Mouse (Mus musculus): ENCODE data around the gene March8.

The March8 gene

DNA sequence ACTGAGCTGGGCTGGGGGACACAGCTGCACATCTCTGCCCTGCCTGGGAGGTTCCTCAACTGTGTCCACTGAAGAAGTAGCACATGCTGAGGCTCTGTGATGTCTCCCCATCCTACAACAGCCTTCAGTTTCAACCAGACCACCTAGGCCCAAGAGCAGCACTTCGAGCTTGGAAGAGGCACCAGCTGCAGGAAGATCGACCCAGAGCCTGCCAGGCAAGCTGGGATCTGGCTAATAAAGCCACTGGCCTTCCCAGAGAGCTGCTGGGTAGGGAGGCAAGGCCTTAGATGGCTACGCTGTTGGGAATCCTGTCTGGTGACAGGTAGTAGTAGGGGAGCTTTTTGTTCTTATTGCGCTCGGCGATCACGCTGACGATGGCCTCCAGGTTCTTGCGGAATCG lies 72.6 kb downstream of the March8 start:
- no peak for DNase-seq (ENCODE audit: low read depth)

DNA sequence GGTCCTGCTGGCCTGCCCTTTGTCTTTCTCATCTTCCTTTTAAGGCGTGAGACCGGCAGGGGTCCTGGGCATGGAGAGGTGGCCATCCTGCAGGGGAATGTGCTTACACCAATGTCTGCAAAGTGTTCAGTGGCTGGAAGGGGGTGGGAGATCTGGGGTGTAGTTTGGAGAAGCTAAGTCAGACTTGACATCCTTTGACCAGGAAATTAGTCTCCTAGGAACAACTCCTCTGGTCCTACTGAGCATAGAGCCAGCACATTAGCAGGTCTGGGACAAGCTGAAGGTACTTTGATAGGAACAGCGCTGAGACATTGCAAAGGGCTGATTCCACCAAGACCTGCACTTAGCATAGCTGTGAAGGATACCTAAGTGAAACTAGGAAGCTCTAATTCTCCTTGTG lies 73.9 kb downstream of the March8 start:
- no peak for DNase-seq (ENCODE audit: low read depth)

DNA sequence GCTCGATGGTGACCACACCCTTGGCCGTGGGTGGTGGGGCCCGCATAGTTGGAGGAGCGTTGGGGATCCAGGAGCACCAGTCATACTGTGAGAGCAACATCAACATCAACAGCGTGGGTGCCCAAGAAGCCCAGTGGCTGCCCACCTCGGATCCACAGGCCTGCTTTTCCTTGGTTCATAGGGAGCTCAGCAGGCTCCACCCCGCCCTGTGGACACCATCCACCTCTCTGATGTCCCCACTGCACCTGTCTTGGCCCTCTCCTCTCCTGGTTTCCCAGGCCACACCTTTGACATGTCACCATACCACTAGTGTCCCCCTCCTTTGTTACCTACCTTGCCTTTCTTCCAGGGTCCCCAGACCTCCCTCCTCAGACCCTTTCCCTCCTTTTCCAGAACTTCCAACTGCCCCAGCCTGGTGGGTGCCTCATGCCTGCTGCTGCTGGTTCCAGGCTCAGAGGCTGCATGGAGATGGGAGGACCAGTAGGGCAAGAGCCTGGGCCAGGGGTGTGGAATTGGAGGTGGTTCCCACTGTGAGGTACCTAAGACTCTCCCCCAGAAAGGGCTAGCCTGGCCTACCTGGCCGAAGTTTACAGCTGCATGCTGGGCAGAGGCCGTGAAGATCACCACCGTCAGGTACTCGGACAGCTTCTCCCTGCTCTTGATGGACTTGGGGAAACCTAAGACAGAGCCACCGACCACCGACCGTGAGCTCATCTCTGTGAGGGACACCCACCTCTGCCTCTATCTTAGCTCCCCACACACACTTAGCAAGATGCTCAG lies 74.9 kb downstream of the March8 start:
- no peak for DNase-seq (ENCODE audit: low read depth)

DNA sequence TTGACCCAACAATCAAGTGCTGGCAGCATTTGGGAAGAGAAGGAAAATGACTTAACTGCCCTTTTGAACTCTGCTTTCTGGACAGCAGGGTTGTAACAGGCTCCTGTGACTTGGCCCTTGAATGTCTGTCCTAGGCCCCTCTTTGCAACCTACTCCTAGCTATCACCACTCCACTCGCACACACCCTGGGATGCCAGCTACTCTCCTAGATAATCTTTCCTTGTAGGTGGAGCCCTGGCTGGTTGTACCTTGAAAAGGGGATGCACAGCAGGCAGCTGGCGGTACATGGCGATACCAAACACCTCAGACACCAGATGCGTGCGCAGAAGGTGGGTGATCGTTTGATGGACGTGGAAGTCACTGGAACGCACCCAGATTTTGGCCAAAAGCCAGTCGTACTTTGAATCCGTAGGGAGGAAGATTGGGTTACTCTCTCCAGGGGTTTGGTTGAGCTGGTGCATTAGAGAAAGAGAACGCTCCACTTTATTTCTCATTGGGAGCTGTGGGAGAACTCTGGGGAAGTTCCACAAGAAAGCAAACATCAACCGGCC lies 77.4 kb downstream of the March8 start:
- DNase-seq (ENCODE audit: low read depth), result no peak

DNA sequence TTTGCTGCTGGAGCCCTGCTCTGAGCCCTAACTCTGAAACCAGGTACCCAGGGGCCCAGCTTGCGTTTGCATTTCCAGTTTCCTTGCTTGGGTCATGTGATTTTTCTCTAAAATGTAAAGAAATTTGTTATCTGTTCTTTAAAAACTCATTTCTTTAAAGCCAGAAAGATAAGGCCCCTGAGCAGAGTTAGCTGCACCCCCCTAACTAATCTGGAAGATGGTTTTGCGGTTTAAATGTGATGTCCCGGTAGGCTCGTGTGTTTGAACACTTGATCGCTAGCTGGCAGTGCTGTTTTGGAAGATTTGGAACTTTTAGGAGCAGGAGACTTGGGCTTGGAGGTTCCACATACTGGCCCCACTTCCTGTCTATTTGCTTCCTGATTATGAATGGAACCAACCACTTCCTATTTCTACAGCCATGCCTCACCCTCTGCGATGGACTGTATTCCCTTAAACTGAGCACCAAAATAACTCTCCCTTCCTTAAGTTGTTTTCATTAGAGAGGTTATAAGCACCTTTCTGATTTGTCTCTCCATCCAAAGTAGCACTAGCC lies 78.3 kb downstream of the March8 start:
- DNase-seq (ENCODE audit: low read depth), result no peak

DNA sequence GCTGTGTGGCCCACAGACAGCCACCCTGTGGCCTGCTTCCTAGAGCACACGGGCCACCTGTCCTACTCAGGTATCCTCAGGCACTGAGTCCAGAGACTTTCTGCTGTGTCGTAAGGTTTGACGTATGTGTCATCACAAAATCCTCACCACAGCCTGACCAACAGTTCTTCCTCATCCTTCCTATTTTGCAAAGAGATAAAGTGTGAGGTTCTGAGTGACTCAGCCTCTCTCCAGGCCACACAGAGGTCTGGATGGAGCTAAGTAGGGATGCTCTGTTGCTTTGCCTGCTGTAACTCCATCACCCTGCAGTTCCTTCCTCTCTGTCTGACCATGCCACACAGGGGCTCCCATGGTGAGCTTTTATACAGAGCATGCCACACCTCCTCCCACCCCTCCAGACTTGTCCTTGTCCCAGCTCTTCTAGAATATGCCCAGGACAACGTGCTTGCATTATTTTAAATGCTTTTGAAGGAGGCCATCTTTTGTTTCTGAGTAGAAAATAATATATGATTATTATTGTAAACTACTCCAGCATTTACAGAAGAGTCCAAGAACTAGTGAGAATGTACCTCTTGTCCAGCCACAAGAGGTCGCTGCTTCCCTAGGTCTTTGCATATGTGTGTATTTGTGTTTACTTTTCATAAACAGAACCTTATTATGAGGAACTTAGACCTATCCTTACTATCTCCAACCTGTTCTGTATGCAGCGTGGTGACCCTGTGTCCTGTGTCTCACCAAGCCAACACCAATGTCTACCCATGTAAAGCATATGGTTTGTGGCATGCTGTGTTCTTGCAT lies 79.9 kb downstream of the March8 start:
- DNase-seq (ENCODE audit: low read depth), result peak; percentile 48

DNA sequence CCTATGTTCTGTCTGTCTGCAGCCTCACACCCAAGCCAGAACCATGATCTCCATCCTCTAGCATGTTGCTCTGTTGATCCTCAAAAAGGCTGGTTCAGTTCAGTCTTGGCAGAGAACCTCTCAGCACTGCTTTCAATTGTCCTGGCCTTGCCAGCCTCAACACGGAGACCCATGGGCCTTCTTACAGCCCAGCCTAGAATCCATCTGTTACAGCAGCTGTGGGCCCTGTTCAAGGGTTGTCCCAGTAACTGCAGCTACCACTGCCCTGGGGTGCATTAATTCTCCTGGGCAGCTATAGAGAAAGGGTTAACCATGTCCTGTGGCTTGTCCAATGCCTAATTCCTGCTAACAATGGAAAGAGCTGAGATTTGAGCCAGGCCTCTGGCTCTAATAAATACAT lies 80.7 kb downstream of the March8 start:
- DNase-seq (ENCODE audit: low read depth), result no peak

DNA sequence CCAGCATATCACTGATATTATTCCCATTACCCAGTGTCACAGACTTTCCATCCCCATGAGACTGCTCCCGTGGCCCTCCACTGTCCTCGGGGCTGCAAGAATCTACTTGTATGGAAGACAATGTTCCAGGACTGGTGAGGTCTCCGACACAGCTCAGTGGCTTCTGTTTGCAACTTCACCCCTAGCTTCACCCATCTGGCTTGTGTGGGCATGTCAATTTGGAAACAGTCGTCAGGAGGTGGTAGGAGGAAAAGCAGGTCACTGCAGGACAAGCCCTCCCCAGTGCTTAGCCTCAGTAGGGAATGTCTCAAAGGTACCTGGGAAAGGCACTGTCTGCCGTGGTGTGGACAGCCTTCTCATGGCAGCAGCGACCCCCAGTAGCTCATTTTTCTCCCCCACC lies 81.9 kb downstream of the March8 start:
- DNase-seq (ENCODE audit: low read depth), result no peak

DNA sequence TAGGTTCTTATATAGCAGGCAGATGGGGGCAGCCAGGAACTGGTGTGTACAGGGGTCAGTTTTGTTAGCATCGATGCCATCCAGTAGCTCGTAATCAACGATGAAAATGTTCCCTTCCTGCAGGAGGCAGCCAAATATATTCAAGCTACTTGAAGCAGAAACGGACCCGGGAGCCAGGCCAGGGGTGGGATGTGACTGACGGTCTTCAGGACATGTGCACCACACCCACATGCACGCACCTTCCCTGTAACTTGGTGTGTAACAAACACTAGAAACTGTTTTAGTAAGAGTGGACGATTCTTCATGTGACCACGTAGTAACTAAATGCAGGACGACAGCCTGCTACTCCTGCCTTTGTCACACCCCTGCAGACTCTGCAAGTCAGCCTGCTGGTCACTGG lies 82.4 kb downstream of the March8 start:
- no peak for DNase-seq (ENCODE audit: low read depth)

DNA sequence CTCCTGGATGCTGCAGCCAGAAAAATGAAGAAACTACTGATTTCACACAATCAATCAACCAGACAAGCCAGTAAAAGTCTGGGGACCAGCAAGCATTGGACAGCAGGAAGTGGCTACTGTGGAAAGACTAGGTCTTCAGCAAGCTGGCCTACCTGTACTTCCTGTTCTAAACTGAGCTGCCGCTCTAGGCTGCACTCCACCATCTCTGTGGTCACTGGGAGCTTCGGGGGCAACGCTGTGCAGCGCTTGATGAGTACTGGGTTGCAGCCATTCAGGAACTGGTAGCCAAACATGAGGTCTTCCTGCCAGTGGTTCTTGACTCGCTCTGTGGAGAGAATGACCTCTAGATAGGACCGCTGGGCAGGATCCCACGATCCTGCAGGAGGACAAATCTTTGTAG lies 85.2 kb downstream of the March8 start:
- no peak for DNase-seq (ENCODE audit: low read depth)

DNA sequence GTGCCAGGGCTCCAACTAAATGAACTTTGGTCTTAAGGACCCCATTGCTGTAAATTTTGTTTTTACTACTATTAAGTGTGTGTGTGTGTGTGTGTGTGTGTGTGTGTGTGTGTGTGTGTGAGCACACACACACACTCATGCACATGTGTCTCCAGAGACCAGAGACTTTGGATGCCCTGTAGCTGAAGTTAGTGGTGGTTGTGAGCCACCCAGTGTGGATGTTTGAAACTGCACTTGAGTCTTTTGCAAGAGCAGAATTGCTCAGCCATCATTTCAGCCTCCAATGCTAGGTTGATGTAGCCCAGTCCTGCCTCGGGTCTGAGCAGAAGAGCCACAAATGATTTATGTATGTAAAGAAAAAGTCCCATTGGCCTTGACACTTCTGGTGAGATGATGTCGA lies 85.8 kb downstream of the March8 start:
- DNase-seq (ENCODE audit: low read depth), result no peak

DNA sequence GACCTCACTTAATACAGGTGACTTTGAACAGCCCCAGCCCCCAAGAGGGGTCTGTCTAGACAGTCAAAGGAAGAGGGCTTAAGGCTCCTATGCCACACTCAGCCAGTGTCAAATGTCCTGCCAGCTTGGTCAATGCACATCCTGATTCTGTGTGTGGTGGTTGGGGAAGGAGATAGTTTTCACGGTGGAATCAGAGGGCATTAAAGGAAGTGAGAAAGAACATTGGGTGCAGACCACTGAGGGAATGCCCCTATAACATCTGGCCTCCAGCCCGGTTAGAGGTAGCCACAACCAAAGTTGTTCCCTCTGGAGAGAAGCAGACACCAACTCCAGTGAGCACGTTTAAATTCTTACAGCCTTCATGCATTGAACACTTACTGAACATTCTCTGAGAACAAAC lies 89.7 kb downstream of the March8 start:
- DNase-seq (ENCODE audit: low read depth), result no peak

DNA sequence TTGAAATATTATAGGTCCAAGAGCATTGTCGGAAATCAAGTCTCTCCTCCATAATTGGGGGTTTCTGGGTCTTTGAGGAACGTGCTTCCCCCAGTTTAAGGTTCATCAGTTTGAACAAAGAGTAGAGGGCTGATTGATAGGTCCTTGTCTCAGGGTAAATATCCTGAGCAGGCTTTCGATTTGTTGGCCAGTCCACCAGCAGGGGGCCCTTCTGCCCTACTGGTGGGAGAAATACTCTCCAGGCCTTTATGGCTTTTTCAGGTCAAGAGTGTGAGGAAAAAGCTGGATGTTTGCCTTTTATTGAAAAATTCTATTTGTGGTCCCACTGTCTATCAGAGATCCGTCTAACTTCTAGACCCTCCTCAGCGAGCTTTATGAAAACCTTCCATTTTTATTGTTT lies 90.5 kb downstream of the March8 start:
- DNase-seq (ENCODE audit: low read depth), result peak; percentile 15

DNA sequence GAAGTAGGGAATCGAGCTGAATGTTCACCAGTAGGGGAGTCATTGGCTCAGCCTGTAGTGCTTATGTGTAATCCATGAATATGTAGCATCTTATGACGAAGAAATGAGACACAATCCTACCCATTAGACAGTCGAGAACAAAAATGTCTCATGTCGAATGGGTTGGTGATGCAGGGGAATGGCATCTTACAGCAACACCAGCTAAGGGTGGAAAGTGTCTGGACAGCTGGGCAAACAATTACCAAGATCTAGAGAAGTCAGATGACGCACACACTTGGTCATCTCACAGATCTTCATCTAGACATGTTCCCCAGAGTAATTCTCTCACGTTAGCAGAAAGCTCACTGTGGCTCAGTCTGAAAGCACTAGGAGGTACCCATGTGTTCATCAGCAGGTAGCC lies 101.0 kb downstream of the March8 start:
- DNase-seq (ENCODE audit: low read depth), result no peak

DNA sequence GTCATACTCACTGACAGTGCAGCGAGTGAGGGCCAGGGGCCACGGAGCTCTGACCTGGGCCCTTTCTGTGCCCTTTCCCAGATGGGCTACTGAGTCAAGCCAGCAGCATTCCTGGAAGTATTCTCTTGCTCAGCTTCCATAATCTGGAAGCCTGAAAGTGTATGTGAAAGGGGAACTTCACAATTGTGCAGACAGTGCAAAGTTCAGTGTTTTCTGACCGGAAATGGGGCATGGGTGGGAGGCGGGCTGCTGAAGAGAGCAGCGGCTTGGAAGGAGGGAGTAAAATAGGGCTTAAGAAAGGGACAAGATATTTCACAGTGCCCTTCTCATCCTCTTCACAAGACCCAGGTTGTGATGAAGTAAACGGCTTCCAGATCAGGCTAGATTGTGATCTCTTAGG lies 101.7 kb downstream of the March8 start:
- no peak for DNase-seq (ENCODE audit: low read depth)

DNA sequence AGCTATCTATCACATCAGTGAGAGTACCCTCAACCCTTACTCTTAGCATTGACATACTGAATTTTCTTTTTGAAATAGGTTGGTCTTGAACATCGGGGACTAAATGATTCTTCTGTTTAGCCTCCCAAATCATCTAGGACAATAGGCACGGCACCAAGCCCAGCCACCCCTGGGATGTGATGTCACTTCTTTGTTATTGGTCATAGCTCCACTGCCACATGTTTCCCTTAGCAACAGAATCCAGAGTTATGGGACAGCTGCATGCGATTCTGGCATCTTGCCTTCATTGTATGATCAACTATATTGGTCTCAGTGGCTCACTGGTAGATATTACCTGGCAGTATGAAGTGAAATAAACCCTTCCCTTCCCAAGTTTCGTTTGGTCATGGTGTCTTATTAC lies 102.6 kb downstream of the March8 start:
- DNase-seq (ENCODE audit: low read depth), result no peak

DNA sequence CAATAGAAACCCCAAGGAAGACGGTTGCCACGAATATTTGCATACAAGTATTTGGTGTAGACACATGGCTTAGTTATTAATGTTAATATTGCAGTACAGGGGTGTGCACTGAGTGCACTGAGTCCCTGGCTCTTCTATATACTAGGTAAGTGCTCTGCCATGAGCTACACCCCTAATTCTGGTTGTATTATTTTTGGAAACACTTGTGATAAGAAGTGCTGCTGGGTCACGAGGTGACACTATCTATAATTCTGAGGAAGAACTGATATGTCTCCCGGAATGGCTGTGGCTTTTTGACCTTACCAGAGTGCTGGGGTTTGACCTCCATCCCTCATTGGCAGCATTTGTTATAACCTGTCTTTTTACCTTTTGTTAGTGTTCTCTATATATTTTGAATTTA lies 103.0 kb downstream of the March8 start:
- no peak for DNase-seq (ENCODE audit: low read depth)

DNA sequence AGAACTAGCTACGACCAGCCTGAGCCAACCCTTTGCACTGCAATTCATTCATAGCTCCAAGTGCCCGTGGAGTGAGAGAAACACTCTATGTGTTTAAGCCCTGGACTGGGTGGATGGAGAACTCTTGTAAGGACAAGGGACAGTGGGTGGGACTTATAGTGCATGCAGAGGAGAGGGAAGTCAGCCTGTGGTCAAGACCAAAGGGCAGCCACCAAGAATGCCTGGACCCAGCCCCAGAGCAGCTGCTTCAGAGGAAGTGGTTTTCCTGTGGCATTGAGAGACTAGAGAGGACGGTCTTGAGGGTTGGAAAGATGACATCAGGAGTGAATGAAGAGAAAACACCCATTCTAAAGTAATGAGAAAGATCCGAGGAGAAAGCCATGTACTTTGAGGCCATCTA lies 118.0 kb downstream of the March8 start:
- no peak for DNase-seq (ENCODE audit: low read depth)

DNA sequence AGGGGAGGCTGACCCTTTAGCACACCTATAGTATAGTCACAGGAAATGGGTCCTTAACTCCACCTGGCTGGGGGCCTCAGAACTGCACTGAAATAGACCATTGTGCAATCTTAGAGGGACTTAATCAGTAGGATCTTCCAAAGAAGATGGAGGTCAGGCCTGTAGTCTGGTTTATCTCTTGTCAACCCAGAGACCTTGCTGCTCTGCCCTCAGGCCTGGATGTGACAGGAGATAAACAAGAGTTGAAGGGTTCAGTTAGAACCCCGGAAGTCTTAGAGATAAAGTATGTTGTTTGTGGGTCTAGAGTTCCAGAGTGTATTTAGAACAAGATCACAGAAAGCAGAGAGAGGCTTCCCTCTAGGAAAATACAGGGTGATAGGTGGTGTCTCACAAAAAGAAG lies 118.7 kb downstream of the March8 start:
- no peak for DNase-seq (ENCODE audit: low read depth)

DNA sequence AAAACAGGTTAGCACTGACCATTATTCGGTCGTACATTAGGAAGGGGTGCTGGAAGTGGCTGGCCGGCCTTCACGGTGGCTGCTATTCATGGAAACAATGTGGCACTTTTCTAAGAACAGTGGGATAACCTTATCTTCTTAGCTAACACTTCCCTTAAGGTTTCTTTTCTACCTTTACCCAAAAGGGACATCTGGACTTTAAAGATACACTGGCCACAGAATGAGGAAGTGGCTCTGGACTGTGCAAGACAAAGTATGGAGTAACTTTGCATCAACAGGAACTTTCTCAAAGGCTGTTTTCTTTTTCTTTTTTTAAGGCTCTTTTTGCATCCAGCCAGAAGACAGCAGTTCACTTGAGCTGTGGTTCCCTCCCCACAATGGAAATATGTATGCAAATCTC lies 120.9 kb downstream of the March8 start:
- DNase-seq (ENCODE audit: low read depth), result no peak

Data from c-Kit-positive CD71-positive TER-119-negative erythroid progenitor cells, embryonic 14.5 days (primary cell).